Mouse (Mus musculus): ENCODE measurements around the gene E2f4.
A peak's percentile ranks its signal among the peaks of the same experiment; 100 is the strongest.
"Not testable (repeated sequence)": the region's sequence is repeated elsewhere in the genome, so short reads cannot be mapped to it uniquely, and the experiment has no call there.

Gene E2f4

GRCm38 (mm10) chr8:105269461-105269947 lies 28.0 kb upstream of the E2f4 start, which contains the start of gene Hsf4:
Hsf4 (plus strand) TSS chr8:105269801.
- DNase-seq (ENCODE audit: low spot score), result no peak

DNA sequence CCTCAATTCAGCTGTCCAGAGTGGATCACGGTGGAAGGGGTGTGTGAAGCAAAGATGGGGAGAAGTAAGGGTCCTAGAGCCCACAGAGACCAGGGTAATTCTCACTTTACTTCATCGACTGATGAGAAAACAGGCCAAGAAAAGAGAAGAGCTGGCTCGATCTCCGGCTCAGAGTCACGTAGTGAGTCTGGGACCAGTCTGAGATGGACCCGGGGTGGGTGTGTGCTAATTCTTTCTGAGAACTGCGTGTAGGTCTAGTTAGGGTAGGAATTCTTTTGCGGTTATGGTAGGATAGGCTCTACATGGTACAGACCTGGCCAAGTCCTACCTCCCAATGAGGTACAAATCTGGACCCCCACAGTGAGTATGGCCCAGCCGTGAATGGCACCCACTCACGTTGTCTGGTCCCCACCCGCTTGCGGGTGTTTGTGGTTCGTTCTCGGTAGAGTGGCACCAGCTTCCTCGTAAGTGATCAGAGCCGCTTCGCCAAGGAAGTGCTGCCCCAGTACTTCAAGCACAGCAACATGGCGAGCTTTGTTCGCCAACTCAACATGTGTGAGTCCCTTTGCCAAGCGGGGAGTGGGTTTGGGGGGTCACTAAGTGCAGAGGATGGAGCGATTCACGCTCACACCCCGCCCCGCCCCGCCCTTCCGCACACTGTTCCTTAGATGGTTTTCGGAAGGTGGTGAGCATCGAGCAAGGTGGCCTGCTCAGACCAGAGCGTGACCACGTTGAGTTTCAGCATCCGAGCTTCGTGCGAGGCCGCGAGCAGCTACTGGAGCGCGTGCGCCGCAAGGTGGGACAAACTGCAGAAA lies 27.2 kb upstream of the E2f4 start:
- no peak for DNase-seq (ENCODE audit: low spot score)

- no peak for DNase-seq (ENCODE audit: low spot score)
Measured at GRCm38 (mm10) chr8:105270916-105271186, 26.6 kb upstream of the E2f4 start.

DNA sequence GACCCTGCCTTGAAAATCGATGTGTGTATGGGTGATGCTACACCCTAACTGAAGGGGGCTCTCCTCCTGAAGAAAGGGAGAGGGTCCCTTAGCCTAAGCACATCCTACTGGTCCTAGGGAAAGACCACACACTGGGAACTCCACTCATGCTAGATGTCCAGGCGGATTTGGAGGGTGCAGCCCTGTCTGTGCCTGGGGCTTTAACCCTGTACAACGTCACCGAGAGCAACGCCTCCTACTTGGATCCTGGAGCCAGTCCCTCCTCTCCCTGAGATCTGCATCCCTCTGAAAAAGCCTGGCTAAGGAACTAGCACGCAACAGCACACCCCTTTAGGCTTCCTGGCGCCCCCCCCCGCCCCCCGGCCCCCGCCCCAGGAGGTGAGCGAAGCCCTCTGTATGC lies 22.1 kb upstream of the E2f4 start:
- no peak for DNase-seq (ENCODE audit: low spot score)

- DNase-seq (ENCODE audit: low spot score), result no peak
Measured at GRCm38 (mm10) chr8:105275840-105276239, 21.6 kb upstream of the E2f4 start, which contains the start of gene Nol3. Nol3 (plus strand) TSS chr8:105276140.

DNA sequence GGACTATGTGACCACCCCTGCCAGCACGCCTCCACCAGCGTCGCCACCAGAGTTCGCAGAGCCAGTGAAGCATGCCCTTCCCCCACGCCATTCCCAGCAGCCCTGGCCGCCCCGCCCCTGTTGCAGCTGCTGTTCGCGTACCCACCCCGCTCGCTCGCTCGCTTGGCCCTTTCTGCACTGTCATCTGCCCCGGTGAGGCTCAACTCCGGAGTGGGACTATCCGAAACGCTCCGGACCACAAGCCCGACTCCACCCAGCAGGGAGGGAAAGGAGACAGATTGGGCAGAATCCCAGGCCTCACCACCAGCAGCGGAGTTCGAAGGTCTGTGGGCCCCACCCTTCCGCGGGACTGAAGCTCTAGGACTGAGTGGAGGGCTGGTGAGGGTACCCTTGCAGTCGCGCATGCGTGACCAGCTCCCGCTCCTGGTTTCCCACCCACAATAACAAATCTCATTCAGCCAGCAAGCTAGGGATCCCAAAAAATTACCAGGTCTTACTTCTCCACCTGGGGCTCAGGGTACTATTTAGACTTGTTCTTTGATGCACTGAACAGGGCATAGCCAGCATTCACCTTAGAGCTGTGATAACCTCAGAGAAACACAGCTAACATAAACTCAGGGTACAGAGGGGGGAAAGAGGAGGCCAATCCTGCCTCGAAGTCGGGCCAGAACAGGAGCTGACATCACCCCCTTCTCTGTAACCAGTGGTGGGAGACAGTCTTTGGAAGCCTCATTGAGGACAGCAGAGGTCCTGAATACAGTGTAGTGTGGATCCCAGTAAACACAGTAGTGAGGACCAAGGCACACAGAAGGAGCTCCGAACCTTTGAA lies 21.0 kb upstream of the E2f4 start:
- no peak for DNase-seq (ENCODE audit: low spot score)

- peak; percentile 69 for DNase-seq (ENCODE audit: low spot score)
Measured at GRCm38 (mm10) chr8:105278911-105279334, 18.5 kb upstream of the E2f4 start.

- DNase-seq (ENCODE audit: low spot score), result no peak
Measured at GRCm38 (mm10) chr8:105280567-105280966, 16.9 kb upstream of the E2f4 start.

DNA sequence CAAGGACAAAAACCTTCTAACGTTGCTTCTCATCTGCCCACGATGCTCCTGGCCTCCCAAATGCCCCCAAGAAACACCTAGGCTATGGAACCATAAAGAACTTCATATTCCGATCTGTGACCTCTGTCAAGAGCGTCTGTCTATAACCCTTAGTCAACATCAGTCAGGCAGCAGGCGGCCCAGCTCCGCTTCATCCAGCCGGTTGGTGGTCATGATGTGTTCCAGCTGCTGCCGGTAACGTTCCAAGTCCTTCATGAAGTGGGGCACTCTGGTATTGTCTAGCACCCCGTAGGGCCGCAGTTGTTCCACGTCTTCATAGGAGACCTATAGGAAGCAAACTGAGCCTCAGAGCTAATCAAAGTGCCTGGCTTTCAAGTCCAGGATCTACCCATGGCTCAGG lies 15.6 kb upstream of the E2f4 start:
- no peak for DNase-seq (ENCODE audit: low spot score)

GRCm38 (mm10) chr8:105282239-105282638 lies 15.2 kb upstream of the E2f4 start:
- DNase-seq (ENCODE audit: low spot score), result no peak

DNA sequence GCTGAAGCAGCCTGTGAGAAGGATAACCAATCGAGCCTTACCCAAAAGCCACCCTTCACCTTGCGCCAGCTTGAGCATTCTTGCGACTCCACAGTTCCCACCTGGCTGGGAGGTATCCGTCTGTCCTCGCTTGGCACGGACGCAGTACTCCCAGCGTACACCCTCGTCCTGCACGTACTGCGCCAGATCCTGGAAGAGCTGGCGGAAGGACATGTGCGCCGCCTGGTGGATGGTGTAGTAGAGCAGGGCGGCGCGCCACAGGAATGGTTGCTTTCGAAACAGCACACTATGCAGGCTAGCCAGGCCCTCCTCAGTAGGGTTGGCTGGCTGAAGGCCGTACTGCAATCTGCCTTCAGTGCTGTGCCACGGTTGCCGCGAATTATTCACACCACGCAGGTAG lies 14.4 kb upstream of the E2f4 start:
- no peak for DNase-seq (ENCODE audit: low spot score)

DNA sequence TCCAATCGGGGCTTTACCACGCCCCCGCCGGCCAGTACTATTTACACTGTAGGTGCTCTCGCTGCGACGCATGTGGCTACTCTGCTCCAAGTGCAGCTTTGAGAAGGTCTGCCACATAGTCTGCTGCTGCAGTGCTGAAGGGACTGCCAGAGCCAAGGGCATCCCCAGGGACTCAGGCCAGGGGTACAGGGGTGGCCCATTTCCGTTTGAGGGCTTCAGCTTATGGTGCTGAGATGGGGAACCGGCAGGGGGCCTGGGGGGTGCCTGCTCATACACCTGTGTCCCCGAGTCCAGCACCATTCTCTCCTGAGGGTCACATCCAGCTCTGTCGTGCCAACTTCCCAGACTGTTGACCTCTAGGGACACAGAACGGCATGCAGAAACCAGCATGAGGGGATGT lies 11.9 kb upstream of the E2f4 start:
- DNase-seq (ENCODE audit: low spot score), result no peak

DNA sequence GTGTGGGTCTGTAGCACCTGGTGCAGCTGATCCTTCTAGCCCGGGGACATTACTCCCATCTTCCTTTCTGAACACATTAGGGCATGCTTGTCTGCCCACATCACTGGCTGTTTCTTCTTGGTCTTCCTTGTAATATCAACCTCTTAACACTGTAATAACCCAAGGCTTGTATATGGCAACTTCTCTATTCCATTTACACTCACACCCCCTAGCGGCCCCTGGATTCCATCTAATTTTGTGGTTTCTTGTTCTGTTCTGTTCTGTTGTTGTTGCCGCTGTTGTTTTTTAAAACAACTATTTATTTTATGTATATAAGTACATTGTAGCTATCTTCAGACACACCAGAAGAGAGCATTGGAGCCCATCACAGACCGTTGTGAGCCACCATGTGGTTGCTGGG lies 10.6 kb upstream of the E2f4 start:
- no peak for DNase-seq (ENCODE audit: low spot score)

GRCm38 (mm10) chr8:105288231-105288630 lies 9.2 kb upstream of the E2f4 start:
- DNase-seq (ENCODE audit: low spot score), result no peak

GRCm38 (mm10) chr8:105288958-105289732 lies 8.3 kb upstream of the E2f4 start:
- DNase-seq (ENCODE audit: low spot score), result peak; percentile 91

GRCm38 (mm10) chr8:105289805-105290460 lies 7.5 kb upstream of the E2f4 start, which contains the start of gene 4931428F04Rik:
4931428F04Rik (minus strand) TSS chr8:105289864.
- DNase-seq (ENCODE audit: low spot score), result no peak

DNA sequence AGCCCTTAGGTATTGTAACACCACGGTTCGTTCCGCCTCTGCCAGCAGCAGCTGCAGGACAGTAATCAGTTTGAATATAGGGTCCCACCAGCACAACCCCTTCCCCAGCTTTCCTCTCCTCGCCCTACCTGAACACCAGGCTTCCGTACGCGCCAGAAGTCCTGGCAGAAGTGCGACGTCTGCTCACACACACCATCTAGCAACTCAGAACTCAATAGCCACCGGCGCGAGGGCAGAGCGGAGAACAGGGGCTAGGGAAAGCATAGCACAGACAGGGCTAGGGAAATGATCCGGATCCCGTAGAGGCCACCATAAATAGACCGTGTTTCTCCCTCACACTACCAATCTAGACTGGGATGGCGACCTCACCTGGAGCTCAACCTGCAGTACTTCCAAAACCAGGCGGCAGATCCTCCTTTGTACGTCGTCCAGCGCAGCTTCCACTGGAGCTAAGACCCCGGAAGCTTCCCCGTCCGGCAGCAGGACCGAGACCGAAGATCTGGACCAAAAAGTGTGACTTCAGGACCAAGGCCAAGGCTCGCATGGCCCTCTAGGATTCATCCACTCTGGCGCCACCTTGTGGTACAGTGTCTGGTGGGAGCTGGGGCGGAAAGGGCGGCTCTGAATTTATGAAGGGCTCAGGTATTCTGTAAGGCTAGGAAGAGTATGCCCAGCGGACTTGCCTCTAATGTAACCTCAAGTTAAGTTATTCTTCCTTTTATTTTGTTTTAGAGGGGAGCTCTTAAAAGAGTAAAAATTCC lies 6.7 kb upstream of the E2f4 start:
- peak; percentile 89 for DNase-seq (ENCODE audit: low spot score)

- not testable (repeated sequence) for DNase-seq (ENCODE audit: low spot score)
Measured at GRCm38 (mm10) chr8:105291364-105291763, 6.1 kb upstream of the E2f4 start.

GRCm38 (mm10) chr8:105291802-105292201 lies 5.7 kb upstream of the E2f4 start:
- DNase-seq (ENCODE audit: low spot score), result not testable (repeated sequence)

DNA sequence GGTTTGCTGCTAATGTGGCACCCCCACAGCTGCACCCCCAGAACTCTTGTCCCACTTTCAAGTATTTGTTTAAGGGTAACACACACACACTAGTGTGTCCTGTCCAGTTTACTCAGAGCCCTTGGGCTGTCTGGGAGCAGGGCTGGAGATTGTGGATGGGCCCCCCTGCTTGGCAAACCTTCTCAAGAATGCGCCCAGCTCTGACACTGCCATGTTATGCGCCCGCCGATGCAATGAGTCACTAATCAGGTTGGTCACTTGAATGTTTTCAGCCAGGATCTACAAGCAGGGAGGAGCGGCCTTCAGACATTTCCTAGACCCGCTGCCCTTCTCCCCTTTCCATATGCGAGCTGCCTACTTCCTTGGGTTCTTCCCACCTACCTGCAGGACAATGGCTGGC lies 5.0 kb upstream of the E2f4 start:
- no peak for DNase-seq (ENCODE audit: low spot score)

- DNase-seq (ENCODE audit: low spot score), result no peak
Measured at GRCm38 (mm10) chr8:105293405-105293804, 4.1 kb upstream of the E2f4 start.

All from ovary, postnatal 14 days (tissue).